Mouse (Mus musculus) forebrain, embryonic 14.5 days (tissue): Measurements from ENCODE around the gene Snx15. TPM values are rescaled to one million over a fixed set of nuclear protein-coding genes. Genes with fewer than 3 reads are reported as not detected.

ENCODE experiments used
- ATAC-seq: fragments of 200-750 bp; cut with Nextera tagmentation; 2 replicates; pipeline ENCODE4 v1.8.0; 2017; ENCODE audit warnings: mild to moderate bottlenecking, moderate library complexity
- DNase-seq: peaks from one replicate; pipeline ENCODE4 v3.0.0-alpha.2; 2015; ENCODE audit warnings: low spot score
- H3K27ac ChIP-seq: fragments of 300-500 bp; sonication (generic); 2 replicates; pipeline ENCODE4 v1.5.1; 2014; ENCODE audit warnings: low read depth, mild to moderate bottlenecking, control low read depth, low read length, moderate library complexity
- H3K27me3 ChIP-seq: fragments of 300-500 bp; sonication (generic); replicated peaks from 2 replicates; pipeline ENCODE4 v1.6.1; 2014; ENCODE audit warnings: low read length, control low read depth, mixed read lengths; ENCODE audit not compliant: control insufficient read depth, insufficient read depth
- H3K36me3 ChIP-seq: fragments of 300-500 bp; sonication (generic); 2 replicates; pipeline ENCODE4 v1.6.1; 2014; ENCODE audit warnings: low read length, control low read depth; ENCODE audit not compliant: control insufficient read depth, insufficient read depth
- H3K4me1 ChIP-seq: fragments of 300-500 bp; sonication (generic); 2 replicates; pipeline ENCODE4 v1.6.1; 2014; ENCODE audit warnings: antibody characterized with exemption, low read length, control low read depth; ENCODE audit not compliant: control insufficient read depth, insufficient read depth
- H3K4me2 ChIP-seq: fragments of 300-500 bp; sonication (generic); 2 replicates; pipeline ENCODE4 v1.6.1; 2014; ENCODE audit warnings: mild to moderate bottlenecking, control low read depth, low read length
- H3K4me3 ChIP-seq: fragments of 300-500 bp; sonication (generic); 2 replicates; pipeline ENCODE4 v1.5.1; 2014; ENCODE audit warnings: low read depth, low read length, control low read depth
- H3K9ac ChIP-seq: fragments of 300-500 bp; sonication (generic); 2 replicates; pipeline ENCODE4 v1.6.1; 2014; ENCODE audit warnings: mild to moderate bottlenecking, low read length, control low read depth, moderate library complexity
- H3K9me3 ChIP-seq: fragments of 300-500 bp; sonication (generic); replicated peaks from 2 replicates; pipeline ENCODE4 v1.6.1; 2016; ENCODE audit warnings: low read length, control low read depth, mixed read lengths; ENCODE audit not compliant: control insufficient read depth
- WGBS: fragments of 180-500 bp; shearing (Covaris S2); extraction: QIAGEN DNeasy Blood & Tissue Kit; methylation state at CpG from one replicate; pipeline ENCODE4 v1.1.7; 2014; 5-methylcytosine and 5-hydroxymethylcytosine counted together
- polyA plus RNA-seq: library from polyadenylated mRNA; unstranded; fragments of >200 nt; fragmentation: Nextera tagmentation; extraction: Ambion mirVana; gene quantifications from 2 replicates; pipeline ENCODE4 v1.2.1, GENCODE M21; 2014

The Snx15 gene
- polyA plus RNA-seq, 1 experiment from 2014 or later = 45.6 TPM

DNA sequence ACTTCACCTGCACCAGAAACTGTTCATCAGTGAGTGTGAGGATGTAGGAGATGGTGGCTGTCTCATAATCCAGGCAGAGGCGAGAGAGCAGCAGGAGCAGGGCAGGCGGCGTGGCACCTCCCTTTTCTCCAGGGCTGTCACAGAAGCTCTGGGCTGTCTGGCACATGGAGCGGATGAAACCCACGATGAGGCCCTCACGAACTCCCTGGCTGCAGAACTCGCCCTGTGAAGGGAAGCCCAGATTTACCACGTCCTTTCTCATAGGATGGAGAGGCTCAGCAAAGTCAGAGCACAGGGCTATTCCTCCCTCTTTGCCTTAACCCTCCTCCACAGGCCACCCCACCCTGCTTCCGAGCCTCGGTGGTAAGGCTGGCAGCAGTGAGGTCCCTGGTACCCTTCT is 58.3 kb downstream of the Snx15 start:
- H3K9me3 ChIP-seq = no peaks in the 10 kb centered on the region
- WGBS = 93% methylated on average over 10 of the region's 10 CpGs
- ATAC-seq (no peak), DNase-seq (no peak)
- peaks cover 44% of the 10 kb centered on the region for H3K36me3 ChIP-seq
- H3K27ac ChIP-seq = no peak overlapping the region
- H3K4me1 ChIP-seq = peaks cover 9% of the 10 kb centered on the region; the same call in 1 of the 2 replicates
- H3K4me2 ChIP-seq = no peak overlapping the region
- no peaks in the 10 kb centered on the region for H3K27me3 ChIP-seq
- H3K4me3 ChIP-seq = no peak overlapping the region
- H3K9ac ChIP-seq = no peak overlapping the region

Other genes with a start within 250 kb of the Snx15 start
- 7.0 and 7.1 TPM in 2 replicates for gene Tigd3, start 234.2 kb downstream of the Snx15 start, polyA plus RNA-seq
- 127 and 136 TPM in 2 replicates for gene Dpf2, start 215.3 kb downstream of the Snx15 start, polyA plus RNA-seq
- 7.9 and 9.6 TPM in 2 replicates for gene Cdc42ep2, start 203.5 kb downstream of the Snx15 start, polyA plus RNA-seq
- 35.5 and 41.1 TPM in 2 replicates for gene Pola2, start 164.1 kb downstream of the Snx15 start, polyA plus RNA-seq
- gene Slc22a20, start 142.2 kb downstream of the Snx15 start, polyA plus RNA-seq = not detected in 2 replicates
- 2.4 TPM in 2 replicates for gene Capn1, start 112.4 kb downstream of the Snx15 start, polyA plus RNA-seq
- gene Syvn1, start 81.7 kb downstream of the Snx15 start, polyA plus RNA-seq = 17.6 and 20.2 TPM in 2 replicates
- gene Mrpl49, start 70.5 kb downstream of the Snx15 start, polyA plus RNA-seq = 82.8 and 85.5 TPM in 2 replicates
- gene Fau, start 70.5 kb downstream of the Snx15 start, polyA plus RNA-seq = 626 and 785 TPM in 2 replicates
- gene Znhit2, start 67.1 kb downstream of the Snx15 start, polyA plus RNA-seq = 38.2 and 40.5 TPM in 2 replicates
- 32.6 and 35.6 TPM in 2 replicates for gene Tm7sf2, start 59.9 kb downstream of the Snx15 start, polyA plus RNA-seq
- gene Vps51, start 51.1 kb downstream of the Snx15 start, polyA plus RNA-seq = 59.5 and 73.9 TPM in 2 replicates
- not detected in 2 replicates for gene Tmem262, start 48.3 kb downstream of the Snx15 start, polyA plus RNA-seq
- gene Gm28374, start 46.0 kb downstream of the Snx15 start, polyA plus RNA-seq = 1.1 and 1.4 TPM in 2 replicates
- 81.1 and 87.2 TPM in 2 replicates for gene Zfpl1, start 43.3 kb downstream of the Snx15 start, polyA plus RNA-seq
- gene Cdca5, start 43.3 kb downstream of the Snx15 start, polyA plus RNA-seq = 20.0 and 28.2 TPM in 2 replicates
- not detected in 2 replicates for gene AC131692.1, start 33.9 kb downstream of the Snx15 start, polyA plus RNA-seq
- gene Naaladl1, start 22.5 kb downstream of the Snx15 start, polyA plus RNA-seq = 0.36 and 0.42 TPM in 2 replicates
- gene Sac3d1, start 9.7 kb downstream of the Snx15 start, polyA plus RNA-seq = 56.4 and 57.6 TPM in 2 replicates
- not detected in 2 replicates for gene Batf2, start 12.7 kb upstream of the Snx15 start, polyA plus RNA-seq
- gene Arl2, start 13.2 kb upstream of the Snx15 start, polyA plus RNA-seq = 80.3 and 90.2 TPM in 2 replicates
- not detected in 2 replicates for gene Majin, start 56.1 kb upstream of the Snx15 start, polyA plus RNA-seq
- 0.30 TPM in 1 of 2 replicates, not detected in the other for gene Gpha2, start 98.1 kb upstream of the Snx15 start, polyA plus RNA-seq
- gene Ppp2r5b, start 107.6 kb upstream of the Snx15 start, polyA plus RNA-seq = 74.3 and 98.9 TPM in 2 replicates
- gene Atg2a, start 113.4 kb upstream of the Snx15 start, polyA plus RNA-seq = 7.9 and 9.6 TPM in 2 replicates
- gene Ehd1, start 148.4 kb upstream of the Snx15 start, polyA plus RNA-seq = 71.3 and 79.8 TPM in 2 replicates
- 0.61 and 0.72 TPM in 2 replicates for gene Cdc42bpg, start 178.2 kb upstream of the Snx15 start, polyA plus RNA-seq
- 47.7 and 61.6 TPM in 2 replicates for gene Men1, start 206.7 kb upstream of the Snx15 start, polyA plus RNA-seq
- 6.2 and 11.2 TPM in 2 replicates for gene Map4k2, start 212.8 kb upstream of the Snx15 start, polyA plus RNA-seq
- 90.4 and 115 TPM in 2 replicates for gene Sf1, start 235.4 kb upstream of the Snx15 start, polyA plus RNA-seq